Mouse (Mus musculus) liver, embryonic 14.5 days (tissue): Measurements from ENCODE around the gene Clcn7. TPM values are rescaled to one million over a fixed set of nuclear protein-coding genes. Genes with fewer than 3 reads are reported as not detected.
A peak's percentile ranks its signal among the peaks of the same experiment; 100 is the strongest.

Experiments used
- ATAC-seq: fragments of 200-750 bp; cut with Nextera tagmentation; 2 replicates; pipeline ENCODE4 v1.8.0; 2017; ENCODE audit warnings: moderate number of reproducible peaks, mild to moderate bottlenecking, moderate library complexity; ENCODE audit not compliant: insufficient read depth
- DNase-seq, 3 experiments: peaks; one replicate each; pipeline ENCODE4 v3.0.0-alpha.2; 2012 to 2013; ENCODE audit warnings: low read depth in 3 of 3, low spot score in 3 of 3
- H3K27ac ChIP-seq: fragments of 300-500 bp; sonication (generic); 2 replicates; pipeline ENCODE4 v1.5.1; 2014; ENCODE audit warnings: moderate library complexity, mild to moderate bottlenecking, control low read depth, inconsistent platforms
- H3K27me3 ChIP-seq: fragments of 300-500 bp; sonication (generic); 2 replicates; pipeline ENCODE4 v1.6.1; 2014; ENCODE audit warnings: mild to moderate bottlenecking, low read length, moderate library complexity; ENCODE audit not compliant: control insufficient read depth, insufficient read depth
- H3K36me3 ChIP-seq: fragments of 300-500 bp; sonication (generic); replicated peaks from 2 replicates; pipeline ENCODE4 v1.6.1; 2014; ENCODE audit warnings: low read depth; ENCODE audit not compliant: control insufficient read depth, insufficient read depth
- H3K4me1 ChIP-seq, 2 experiments: fragments of 200-500 bp in 1 of 2; fragments of 300-500 bp in 1 of 2; sonication (generic) in 1 of 2; replicated peaks; 2 replicates each; pipeline ENCODE4 v1.6.1; 2012 to 2014; ENCODE audit warnings: antibody characterized with exemption in 1 of 2, inconsistent platforms in 1 of 2, low read length in 1 of 2; ENCODE audit not compliant: control insufficient read depth in 2 of 2, insufficient read depth in 2 of 2
- H3K4me2 ChIP-seq: fragments of 300-500 bp; sonication (generic); 2 replicates; pipeline ENCODE4 v1.6.1; 2014; ENCODE audit warnings: low read depth, mild to moderate bottlenecking, control low read depth, moderate library complexity
- H3K4me3 ChIP-seq, 2 experiments: fragments of 200-500 bp in 1 of 2; fragments of 300-500 bp in 1 of 2; sonication (generic) in 1 of 2; 2 replicates each; pipeline ENCODE4 v1.5.1; 2012 to 2014; ENCODE audit warnings: low read depth in 2 of 2, low read length in 2 of 2, mild to moderate bottlenecking in 2 of 2, control low read depth in 1 of 2, inconsistent platforms in 1 of 2, moderate library complexity in 1 of 2; ENCODE audit not compliant: insufficient read depth in 1 of 2
- H3K9ac ChIP-seq: fragments of 300-500 bp; sonication (generic); replicated peaks from 2 replicates; pipeline ENCODE4 v1.6.1; 2014; ENCODE audit warnings: mild to moderate bottlenecking, control low read depth, moderate library complexity
- H3K9me3 ChIP-seq: fragments of 300-500 bp; sonication (generic); 2 replicates; pipeline ENCODE4 v1.6.1; 2016; ENCODE audit warnings: low read length, mixed read lengths; ENCODE audit not compliant: control insufficient read depth
- CTCF ChIP-seq: IDR thresholded peaks from 2 replicates; pipeline ENCODE4 v1.5.1; 2016; ENCODE audit warnings: antibody characterized with exemption, low read depth, control low read depth
- EP300 ChIP-seq: IDR thresholded peaks from 2 replicates; pipeline ENCODE4 v1.6.1; 2016; ENCODE audit warnings: antibody characterized with exemption, low read depth
- WGBS: fragments of 180-500 bp; shearing (Covaris S2); extraction: QIAGEN DNeasy Blood & Tissue Kit; methylation state at CpG from one replicate; pipeline ENCODE4 v1.1.7; 2014; ENCODE audit not compliant: insufficient replicate concordance; 5-methylcytosine and 5-hydroxymethylcytosine counted together
- polyA plus RNA-seq, 2 experiments: library from polyadenylated mRNA; depleted of rRNA in 1 of 2; stranded (reverse) in 1 of 2; unstranded in 1 of 2; fragments of >200 nt; fragmentation: Nextera tagmentation in 1 of 2; extraction: Ambion mirVana in 1 of 2; gene quantifications; 2 replicates each; pipeline versions ENCODE4 v1.2.1 to v1.2.3; 2012 to 2014

The Clcn7 gene
- polyA plus RNA-seq, 2 experiments: 7.9 to 8.8 TPM

DNA sequence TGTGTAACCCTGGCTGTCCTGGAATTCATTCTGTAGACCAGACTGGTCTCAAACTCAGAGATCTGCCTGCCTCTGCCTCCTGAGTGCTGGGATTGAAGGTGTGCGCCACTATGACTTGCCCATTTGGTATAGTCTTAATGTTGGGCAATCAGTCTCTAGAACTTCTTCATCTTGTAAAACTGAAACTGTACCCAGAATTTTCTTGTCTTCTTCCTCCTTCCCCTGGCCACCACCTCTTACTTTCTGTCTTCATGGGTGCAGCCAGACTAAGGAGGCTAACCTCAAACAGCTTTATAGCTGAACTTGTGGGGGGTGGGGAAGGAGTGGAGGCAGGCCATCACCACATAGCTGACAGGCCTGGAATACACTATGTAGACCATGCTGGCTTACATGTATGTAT is 5.6 kb downstream of the Clcn7 start:
- H3K36me3 ChIP-seq: no peaks in the 10 kb centered on the region
- DNase-seq (no peak), ATAC-seq (no peak)
- no peak overlapping the region for H3K4me3 ChIP-seq
- H3K4me2 ChIP-seq: no peak overlapping the region
- no peak for TF ChIP-seq EP300
- no peak for TF ChIP-seq CTCF
- H3K27me3 ChIP-seq: no peaks in the 10 kb centered on the region
- H3K27ac ChIP-seq: no peak overlapping the region
- H3K4me1 ChIP-seq: peaks cover 7 to 8% of the 10 kb centered on the region in 2 experiments
- no peaks in the 10 kb centered on the region for H3K9me3 ChIP-seq
- 94% methylated on average over 1 of the region's 1 CpGs for WGBS
- H3K9ac ChIP-seq: no peak overlapping the region

- Histone ChIP-seq H3K27me3 (no peaks in the 10 kb centered on the region), H3K4me1 (no peaks in the 10 kb centered on the region), H3K4me2 (no peak overlapping the region), H3K27ac (no peak overlapping the region), H3K36me3 (no peaks in the 10 kb centered on the region), H3K9ac (no peak overlapping the region), H3K4me3 (no peak overlapping the region), H3K9me3 (no peaks in the 10 kb centered on the region)
- DNase-seq (no peak), ATAC-seq (no peak)
- TF ChIP-seq EP300: no peak
- peak; percentile 54 for TF ChIP-seq CTCF
- 66% methylated on average over 4 of the region's 4 CpGs for WGBS
These were observed 6.8 kb downstream of the Clcn7 start for GRCm38 (mm10) chr17:25139960-25140359.

GRCm38 (mm10) chr17:25162161-25162560 is 29.0 kb downstream of the Clcn7 start, which contains the start of gene Ccdc154:
Gene Ccdc154 (plus strand): TSS chr17:25162461.
- Histone ChIP-seq H3K27me3 (no peaks in the 10 kb centered on the region), H3K9ac (no peak within 1 kb of the TSS), H3K27ac (no peak within 1 kb of the TSS), H3K4me1 (no peaks in the 10 kb centered on the region), H3K9me3 (no peaks in the 10 kb centered on the region), H3K4me2 (no peak within 1 kb of the TSS), H3K4me3 (no peak within 1 kb of the TSS), H3K36me3 (peaks cover 3% of the 10 kb centered on the region; the same call in 1 of the 2 replicates)
- no peak for TF ChIP-seq CTCF
- no peak for TF ChIP-seq EP300
- ATAC-seq (no peak), DNase-seq (no peak)
- WGBS: 77% methylated on average over 1 of the region's 1 CpGs

DNA sequence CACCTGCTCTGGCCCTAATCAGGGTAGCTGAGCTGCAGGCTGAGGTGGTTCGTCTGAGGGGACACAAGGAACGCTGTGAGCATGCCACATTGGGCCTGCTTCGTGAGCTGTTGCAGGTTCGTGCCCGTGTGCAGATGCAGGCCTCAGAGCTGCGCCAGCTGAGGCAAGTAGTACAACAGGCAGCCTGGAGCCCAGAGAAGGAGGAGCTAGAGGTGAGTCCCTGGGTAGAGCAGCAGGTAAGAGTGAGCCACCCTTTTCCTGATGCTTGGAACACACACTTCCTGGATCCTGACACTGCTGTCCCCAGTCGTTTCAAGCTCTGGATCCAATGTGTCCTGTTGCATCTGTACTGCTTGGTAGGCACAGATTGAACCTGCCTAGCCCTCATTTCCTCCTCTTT is 30.2 kb downstream of the Clcn7 start:
- Histone ChIP-seq H3K4me2 (no peak overlapping the region), H3K27ac (no peak overlapping the region), H3K9me3 (no peaks in the 10 kb centered on the region), H3K4me3 (no peak overlapping the region), H3K4me1 (no peaks in the 10 kb centered on the region), H3K36me3 (peaks cover 3% of the 10 kb centered on the region; the same call in 1 of the 2 replicates), H3K9ac (no peak overlapping the region), H3K27me3 (no peaks in the 10 kb centered on the region)
- ATAC-seq (no peak), DNase-seq (no peak)
- TF ChIP-seq CTCF (no peak), EP300 (no peak)
- 71% methylated on average over 7 of the region's 7 CpGs for WGBS

- no peak overlapping the region for H3K4me3 ChIP-seq
- TF ChIP-seq EP300 (no peak), CTCF (no peak)
- H3K36me3 ChIP-seq: no peaks in the 10 kb centered on the region; the same call in 1 of the 2 replicates
- H3K27me3 ChIP-seq: no peaks in the 10 kb centered on the region
- 68% methylated on average over 3 of the region's 3 CpGs for WGBS
- no peak overlapping the region for H3K27ac ChIP-seq
- DNase-seq: no peak
- no peak for ATAC-seq
- no peak overlapping the region for H3K9ac ChIP-seq
- H3K4me1 ChIP-seq: no peaks in the 10 kb centered on the region
- no peak overlapping the region for H3K4me2 ChIP-seq
- H3K9me3 ChIP-seq: no peaks in the 10 kb centered on the region
These were observed 31.6 kb downstream of the Clcn7 start for GRCm38 (mm10) chr17:25164770-25165169.
